Mouse (Mus musculus) ES-E14 (cell line): Measurements from ENCODE around the gene Appbp2. TPM values are rescaled to one million over a fixed set of nuclear protein-coding genes. Genes with fewer than 3 reads are reported as not detected.

ENCODE experiments used
- DNase-seq: peaks from one replicate; pipeline ENCODE4 v3.0.0-alpha.2; 2013; ENCODE audit warnings: low read depth, low spot score
- H3K27ac ChIP-seq: 2 replicates; pipeline ENCODE4 v1.5.1; 2012; ENCODE audit warnings: low read depth, mild to moderate bottlenecking, low read length, moderate library complexity, mixed read lengths; ENCODE audit not compliant: poor library complexity, insufficient read depth, severe bottlenecking
- H3K36me3 ChIP-seq: 2 replicates; pipeline ENCODE4 v1.6.1; 2012; ENCODE audit warnings: mild to moderate bottlenecking, low read length, moderate library complexity, mixed read lengths; ENCODE audit not compliant: control insufficient read depth, poor library complexity, insufficient read depth, severe bottlenecking
- H3K4me1 ChIP-seq, 2 experiments: fragments of 150-350 bp in 1 of 2; sonication (generic) in 1 of 2; 2 replicates each; pipeline ENCODE4 v1.6.1; 2012; ENCODE audit warnings: low read length in 2 of 2, mild to moderate bottlenecking in 1 of 2, mixed read lengths in 1 of 2; ENCODE audit not compliant: control insufficient read depth in 2 of 2, insufficient read depth in 2 of 2, poor library complexity in 1 of 2
- H3K4me3 ChIP-seq, 2 experiments: fragments of 150-350 bp in 1 of 2; sonication (generic) in 1 of 2; 2 replicates each; pipeline ENCODE4 v1.5.1; 2012; ENCODE audit warnings: low read length in 2 of 2, low read depth in 1 of 2, mild to moderate bottlenecking in 1 of 2, mixed read lengths in 1 of 2; ENCODE audit not compliant: insufficient read depth in 1 of 2, poor library complexity in 1 of 2, severe bottlenecking in 1 of 2
- H3K9ac ChIP-seq: 2 replicates; pipeline ENCODE4 v1.6.1; 2012; ENCODE audit warnings: low read depth, mild to moderate bottlenecking, low read length, mixed read lengths; ENCODE audit not compliant: poor library complexity, insufficient read depth, severe bottlenecking
- H3K9me3 ChIP-seq: fragments of 150-350 bp; sonication (generic); 2 replicates; pipeline ENCODE4 v1.6.1; 2012; ENCODE audit warnings: low read depth, mild to moderate bottlenecking, low read length; ENCODE audit not compliant: control insufficient read depth, insufficient read depth
- CHD2 ChIP-seq: IDR thresholded peaks from 2 replicates; pipeline ENCODE4 v1.6.1; 2014; ENCODE audit warnings: mild to moderate bottlenecking, low read depth, low read length, inconsistent platforms
- HCFC1 ChIP-seq: IDR thresholded peaks from 2 replicates; pipeline ENCODE4 v1.6.1; 2012; ENCODE audit warnings: low read length, inconsistent platforms, borderline replicate concordance; ENCODE audit not compliant: insufficient read depth
- MAFK ChIP-seq: IDR thresholded peaks from 2 replicates; pipeline ENCODE4 v1.6.1; 2014; ENCODE audit warnings: mild to moderate bottlenecking, low read depth, low read length, inconsistent platforms; ENCODE audit not compliant: insufficient read depth
- ZC3H11A ChIP-seq: IDR thresholded peaks from 2 replicates; pipeline ENCODE4 v1.6.1; 2012; ENCODE audit warnings: low read depth, mild to moderate bottlenecking, inconsistent platforms, low read length, borderline replicate concordance
- ZNF384 ChIP-seq: IDR thresholded peaks from 2 replicates; pipeline ENCODE4 v1.6.1; 2012; ENCODE audit warnings: low read depth, low read length, inconsistent platforms
- in situ Hi-C, 2 experiments: fragments of 600-800 bp; cut with MboI; formaldehyde crosslinking; loops; one replicate each; pipeline ENCODE4 v1.15.1; 2025; ENCODE audit warnings: low sequenced_read_pairs in 2 of 2, inconsistent platforms in 1 of 2; ENCODE audit not compliant: unreplicated experiment in 2 of 2
- total RNA-seq: library from RNA; depleted of rRNA; stranded (reverse); fragments of 300-350 nt; gene quantifications from 2 replicates; pipeline ENCODE4 v1.2.3, GENCODE M21; 2012

Gene Appbp2
- total RNA-seq, 1 experiment: 37.2 TPM

DNA sequence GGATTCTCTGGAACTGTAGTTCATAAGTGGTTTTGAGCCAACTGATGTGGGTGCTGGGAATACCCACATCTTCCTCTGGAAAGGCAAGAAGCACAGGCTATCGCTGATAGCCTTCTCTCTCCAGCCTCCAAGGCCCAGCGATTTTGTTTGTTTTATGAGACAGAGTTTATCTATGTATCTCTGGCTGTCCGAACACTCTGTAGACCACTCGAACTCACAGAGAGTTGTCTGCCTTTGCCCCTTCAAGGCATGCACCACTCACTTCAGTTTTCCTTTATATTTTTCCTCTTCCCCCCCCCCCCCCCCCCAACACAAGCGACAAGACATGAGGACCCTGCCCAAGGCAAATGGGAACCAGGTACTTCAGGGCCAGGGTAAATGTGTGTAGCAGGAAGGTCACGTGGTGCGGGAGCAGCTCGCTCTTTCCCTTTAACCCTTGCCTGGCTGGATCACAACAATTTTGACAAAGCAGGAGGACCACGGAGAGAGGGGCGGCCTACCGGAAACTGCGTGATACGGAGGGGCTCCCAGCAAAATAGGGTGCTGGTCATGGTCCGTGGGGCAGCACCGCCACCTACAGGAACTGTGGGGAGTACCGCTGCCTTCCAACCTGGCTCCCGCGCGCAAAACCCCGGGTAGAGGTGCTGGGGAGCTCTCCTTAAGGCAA, 52.2 kb downstream of the Appbp2 start:
- Histone ChIP-seq H3K36me3 (no peaks in the 10 kb centered on the region), H3K27ac (no peak overlapping the region), H3K4me1 (peaks cover 0 to 4% of the 10 kb centered on the region in 2 experiments; a peak in 1 of 4 replicates), H3K4me3 (peak overlapping the region; percentile 45 to 70), H3K9ac (peak overlapping the region; percentile 68; the same call in 1 of the 2 replicates), H3K9me3 (no peaks in the 10 kb centered on the region)
- in situ Hi-C loops: no loop called here
- peak; percentile 74 for DNase-seq
- TF ChIP-seq ZNF384: no peak
- TF ChIP-seq CHD2: no peak
- 0 out of 2 replicates have a peak, but pooled peaks have one; percentile 40 for TF ChIP-seq HCFC1

DNA sequence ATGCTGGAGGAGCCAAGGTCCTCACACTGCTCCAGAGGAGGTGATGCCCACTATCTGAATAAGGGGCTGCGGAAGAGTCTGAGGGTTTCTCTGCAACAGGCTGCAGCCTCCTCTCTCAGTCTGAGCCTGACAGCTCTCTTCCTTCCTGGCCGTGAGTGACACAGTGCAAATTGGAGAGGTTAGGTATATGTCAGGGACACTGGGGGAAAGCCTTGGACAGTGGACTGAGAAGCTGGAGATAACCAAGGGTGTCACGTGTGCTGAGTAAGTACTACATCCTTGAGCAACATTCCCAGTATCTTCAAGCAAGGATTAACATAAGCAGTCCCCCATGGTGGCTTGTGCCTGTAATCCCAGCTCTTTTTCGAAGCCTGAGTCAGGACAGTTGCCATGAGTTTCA, 56.5 kb downstream of the Appbp2 start:
- no peak overlapping the region for H3K9ac ChIP-seq
- no peak for DNase-seq
- in situ Hi-C loops: no loop called here
- peaks cover 0 to 2% of the 10 kb centered on the region in 2 experiments; a peak in 1 of 4 replicates for H3K4me1 ChIP-seq
- H3K4me3 ChIP-seq: no peak overlapping the region
- TF ChIP-seq ZC3H11A (no peak), HCFC1 (no peak), CHD2 (no peak), ZNF384 (no peak), MAFK (no peak)
- H3K9me3 ChIP-seq: no peaks in the 10 kb centered on the region
- H3K36me3 ChIP-seq: no peaks in the 10 kb centered on the region
- no peak overlapping the region for H3K27ac ChIP-seq

DNA sequence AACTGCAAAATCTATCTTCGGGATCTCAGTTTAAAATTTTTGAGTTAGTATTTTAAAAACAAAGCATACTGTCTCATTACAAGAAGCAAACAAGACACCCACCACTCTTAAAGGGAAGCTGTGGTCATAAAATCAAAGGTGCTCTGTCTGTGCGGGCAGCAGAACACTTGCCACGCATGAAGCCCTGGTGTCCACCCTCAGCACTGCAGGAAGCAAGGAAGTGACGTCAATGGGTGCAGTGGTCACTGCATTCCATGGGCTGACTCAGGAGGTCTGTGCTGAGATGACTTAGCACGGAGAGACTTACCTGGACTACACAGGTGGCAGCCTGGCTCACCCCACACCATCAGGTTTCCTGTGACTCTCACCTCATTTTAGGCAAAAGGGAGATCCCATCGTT, 57.2 kb downstream of the Appbp2 start:
- Histone ChIP-seq H3K36me3 (no peaks in the 10 kb centered on the region), H3K9ac (no peak overlapping the region), H3K9me3 (no peaks in the 10 kb centered on the region), H3K4me1 (peaks cover 0 to 2% of the 10 kb centered on the region in 2 experiments; a peak in 1 of 4 replicates), H3K4me3 (no peak overlapping the region), H3K27ac (no peak overlapping the region)
- in situ Hi-C loops: no loop called here
- TF ChIP-seq HCFC1 (no peak), ZNF384 (no peak), ZC3H11A (no peak), MAFK (no peak), CHD2 (no peak)
- DNase-seq: no peak

DNA sequence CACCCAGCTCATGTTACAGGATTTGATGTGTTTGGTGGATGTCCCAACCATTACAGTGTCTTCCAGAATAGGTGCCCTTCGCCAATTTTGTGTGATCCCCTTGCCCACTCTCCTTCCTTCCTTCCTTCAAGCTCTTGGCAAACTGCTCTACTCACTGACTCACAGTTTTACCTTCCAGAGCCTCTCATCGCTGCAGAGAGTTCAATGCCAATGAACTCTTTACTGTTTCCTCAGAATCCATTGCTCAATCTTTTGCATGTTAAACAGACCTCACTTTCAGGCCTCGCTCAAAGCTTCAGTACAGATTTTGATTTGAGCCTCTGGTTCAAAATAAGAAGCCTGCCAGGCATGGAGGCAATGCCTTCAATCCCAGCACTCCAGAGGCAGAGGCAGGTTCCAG, 59.0 kb downstream of the Appbp2 start:
- Histone ChIP-seq H3K9ac (no peak overlapping the region), H3K4me3 (no peak overlapping the region), H3K27ac (no peak overlapping the region), H3K9me3 (no peaks in the 10 kb centered on the region), H3K36me3 (no peaks in the 10 kb centered on the region), H3K4me1 (no peaks in the 10 kb centered on the region)
- no peak for TF ChIP-seq CHD2
- TF ChIP-seq ZNF384: no peak
- no peak for TF ChIP-seq HCFC1
- TF ChIP-seq MAFK: no peak
- no peak for TF ChIP-seq ZC3H11A
- DNase-seq: no peak
- in situ Hi-C loops: no loop called here

DNA sequence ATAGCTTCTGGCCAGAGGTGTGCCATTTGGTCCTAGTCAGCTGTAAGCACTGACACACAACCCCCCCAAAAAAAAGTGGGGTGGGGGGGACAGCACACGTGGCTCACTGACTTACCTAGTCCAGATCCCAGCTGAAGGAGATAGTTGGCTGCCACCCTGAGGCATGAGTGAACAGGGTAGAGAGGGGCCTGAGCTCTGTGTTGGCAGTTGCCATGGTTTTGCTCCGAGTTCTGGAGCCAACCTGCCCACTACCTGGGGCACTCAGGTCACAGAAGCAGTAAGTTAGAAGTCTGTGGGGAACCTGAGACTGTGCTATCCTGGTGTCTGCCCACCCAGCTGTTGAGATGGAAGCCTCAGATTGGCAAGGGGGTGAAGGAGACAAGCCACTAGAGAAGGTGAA, 64.1 kb downstream of the Appbp2 start:
- Histone ChIP-seq H3K9ac (no peak overlapping the region), H3K27ac (no peak overlapping the region), H3K4me1 (peaks cover 0 to 2% of the 10 kb centered on the region in 2 experiments; a peak in 1 of 4 replicates), H3K36me3 (no peaks in the 10 kb centered on the region), H3K9me3 (no peaks in the 10 kb centered on the region), H3K4me3 (no peak overlapping the region)
- no peak for DNase-seq
- TF ChIP-seq ZC3H11A (no peak), HCFC1 (no peak), CHD2 (no peak), MAFK (no peak), ZNF384 (no peak)
- in situ Hi-C loops: no loop called here
